Mouse (Mus musculus) neural tube, embryonic 10.5 days (tissue): ENCODE measurements around the gene Rufy1.
A peak's percentile ranks its signal among the peaks of the same experiment; 100 is the strongest.
"Not testable (repeated sequence)": the region's sequence is repeated elsewhere in the genome, so short reads cannot be mapped to it uniquely, and the experiment has no call there.

Experiments used
- DNase-seq: peaks from one replicate; pipeline ENCODE4 v3.0.0-alpha.2; 2017; ENCODE audit warnings: low spot score; ENCODE audit errors: extremely low spot score

Rufy1 gene

DNA sequence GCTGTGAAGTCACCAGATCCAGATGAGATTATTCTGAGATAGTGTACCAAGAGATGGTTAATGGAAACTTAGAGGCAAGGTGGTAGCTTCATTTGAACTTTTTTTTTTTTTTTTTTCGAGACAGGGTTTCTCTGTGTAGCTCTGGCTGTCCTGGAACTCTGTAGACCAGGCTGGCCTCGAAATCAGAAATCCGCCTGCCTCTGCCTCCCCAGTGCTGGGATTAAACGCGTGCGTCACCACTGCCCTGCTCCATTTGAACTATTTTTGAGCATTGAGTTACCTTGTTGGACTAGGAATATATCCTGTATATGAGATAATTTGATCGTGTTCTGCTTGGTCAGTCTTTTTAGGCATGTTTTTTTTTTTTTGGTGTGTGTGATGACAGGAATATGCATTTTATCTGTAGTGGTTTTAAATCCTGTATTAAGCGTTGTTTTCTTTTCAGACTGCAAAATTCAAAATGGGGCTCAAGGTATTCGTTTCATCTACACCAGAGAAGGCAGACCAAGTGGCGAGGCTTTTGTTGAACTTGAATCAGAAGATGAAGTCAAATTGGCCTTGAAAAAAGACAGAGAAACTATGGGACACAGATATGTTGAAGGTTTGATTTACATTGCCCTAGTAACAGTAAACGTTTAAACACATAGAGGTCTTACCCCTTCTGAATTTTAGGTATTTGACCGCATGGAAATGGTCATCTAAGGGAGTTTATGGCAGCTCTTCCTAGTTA lies 51.7 kb downstream of the Rufy1 start:
- DNase-seq = no peak

DNA sequence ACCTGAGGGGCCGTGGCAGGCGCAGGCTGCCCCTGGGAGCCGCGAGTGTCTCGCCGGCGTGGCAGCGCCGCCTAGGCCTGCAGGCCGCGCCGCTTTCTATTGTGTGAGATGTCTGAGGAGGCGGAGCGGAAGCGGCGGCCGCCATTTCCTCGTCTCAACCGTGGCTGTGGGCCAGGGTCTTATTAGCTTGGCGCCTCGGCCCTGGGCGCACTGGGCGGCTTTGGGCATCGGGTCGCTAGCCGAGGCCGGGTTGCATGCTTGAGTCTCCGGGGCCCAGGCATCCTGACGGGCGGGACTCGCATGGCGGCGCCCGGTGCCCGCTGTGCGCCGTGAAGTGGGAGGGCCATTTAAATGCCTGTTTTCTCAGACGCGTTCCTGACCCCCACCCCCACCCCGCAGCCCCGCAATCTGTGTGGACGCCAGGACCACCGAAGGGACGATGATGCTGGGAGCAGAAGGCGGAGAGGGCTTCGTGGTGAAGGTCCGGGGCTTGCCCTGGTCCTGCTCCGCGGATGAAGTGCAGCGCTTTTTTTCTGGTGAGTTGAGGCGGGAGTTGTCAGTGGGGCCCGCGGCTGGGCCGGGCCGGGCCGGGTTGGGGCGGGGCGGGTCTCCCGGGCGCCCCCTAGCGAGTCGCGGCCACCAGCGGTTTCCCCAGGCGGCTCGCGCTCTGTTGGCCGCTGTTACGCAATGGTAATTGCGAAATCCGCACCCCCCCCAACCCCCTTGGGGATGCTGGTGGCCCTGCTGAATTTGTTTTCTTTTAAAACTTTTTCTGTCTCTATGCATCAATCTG lies 52.8 kb downstream of the Rufy1 start:
- peak; percentile 85 for DNase-seq

DNA sequence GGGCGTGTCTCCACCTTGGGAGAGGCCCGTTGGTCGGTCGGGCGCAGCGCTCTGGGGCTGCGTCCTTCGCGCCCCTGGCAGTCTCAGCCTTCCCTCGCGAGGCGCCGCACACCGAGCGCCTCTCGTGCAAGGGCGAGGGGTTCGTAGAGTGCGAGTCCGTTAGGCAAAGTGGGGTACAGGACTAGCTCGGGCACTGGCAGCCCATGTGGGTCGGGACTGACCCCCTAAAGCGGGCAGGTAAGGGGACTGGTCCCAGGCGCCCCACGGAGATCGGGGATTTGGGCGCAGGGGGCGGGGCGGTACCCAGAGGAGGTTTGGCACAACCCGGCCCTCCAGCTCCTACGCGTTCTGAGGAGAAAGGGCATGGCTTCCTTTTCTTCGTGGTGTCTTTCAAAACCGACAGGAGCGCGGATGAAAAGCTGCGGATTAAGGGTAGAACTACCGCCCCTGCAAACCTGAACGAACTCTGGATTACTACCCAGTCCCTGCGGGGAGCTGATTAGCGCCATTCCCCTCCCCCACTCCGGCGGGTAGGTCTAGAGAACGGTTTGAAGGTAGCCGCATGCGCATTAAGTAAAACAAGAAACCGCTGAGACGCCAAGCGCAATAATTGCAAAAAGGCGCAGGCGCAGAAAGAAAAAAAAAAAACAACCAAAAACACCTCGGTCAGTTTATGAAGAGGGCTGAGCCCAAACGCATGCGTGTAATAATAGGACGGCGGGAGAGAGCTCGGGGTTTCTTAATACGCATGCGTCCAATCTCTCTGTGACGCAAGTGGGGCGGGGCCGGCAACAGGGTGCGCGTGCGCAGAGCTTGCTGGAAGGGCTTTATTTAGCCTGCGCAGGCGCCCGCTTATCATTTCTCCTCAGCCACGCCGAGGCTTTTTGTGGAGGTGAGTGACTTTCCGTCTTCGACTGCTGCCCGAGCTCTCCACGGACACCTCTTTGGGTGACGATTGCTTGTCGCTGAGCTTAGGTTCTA lies 53.7 kb downstream of the Rufy1 start, which contains the start of gene Hnrnph1:
Gene Hnrnph1, plus strand, starts transcription at position 80 of the 981 bp plus-strand sequence.
- DNase-seq = peak; percentile 99

DNA sequence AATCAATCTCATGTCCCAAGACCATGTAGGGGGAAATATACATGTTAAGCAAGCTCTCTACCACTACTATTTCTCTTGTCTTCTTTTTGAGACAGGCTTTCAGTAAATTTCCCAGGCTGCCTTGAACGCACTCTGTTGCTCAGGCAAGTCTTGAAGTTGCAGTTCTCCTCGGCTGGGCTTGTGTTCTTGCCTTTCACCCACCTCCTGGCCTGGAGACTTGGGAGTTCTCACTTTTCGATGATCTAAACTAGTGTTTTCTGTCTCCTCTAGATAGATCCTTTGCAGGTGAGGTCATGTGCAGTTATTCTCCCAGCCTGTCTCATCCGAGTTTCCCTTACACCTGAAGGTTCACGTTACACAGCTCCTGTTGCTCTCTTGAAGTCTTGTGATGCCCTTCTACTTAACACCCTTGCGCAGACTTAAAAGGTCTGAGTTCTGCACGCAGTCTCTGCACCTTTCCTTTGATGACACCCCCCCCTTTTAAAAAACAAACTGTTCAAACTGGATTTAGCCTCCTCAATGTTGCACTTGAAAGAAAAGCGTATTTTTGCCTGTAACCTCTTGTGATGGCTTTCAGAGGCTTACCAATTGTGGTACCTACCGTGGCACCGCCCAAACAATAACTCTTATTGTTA lies 54.7 kb downstream of the Rufy1 start:
- peak; percentile 32 for DNase-seq

DNA sequence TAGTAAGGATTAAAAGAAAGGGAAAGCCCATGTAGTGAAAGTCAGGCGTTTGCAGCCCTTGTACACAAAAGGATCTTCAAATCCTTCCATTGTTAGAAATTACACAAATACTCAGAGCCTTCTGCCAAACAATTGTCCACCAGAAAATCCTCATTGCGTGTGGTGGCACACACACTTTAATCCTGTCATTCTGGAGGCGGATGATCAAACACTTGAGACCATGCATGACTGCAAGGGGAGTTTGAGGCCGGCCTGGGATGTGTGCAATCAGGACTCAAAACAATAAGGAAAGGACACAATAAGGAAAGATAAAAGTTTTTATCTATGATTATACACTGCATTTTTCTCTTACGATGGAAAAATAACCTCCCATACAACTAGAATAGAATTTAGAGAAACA lies 55.5 kb downstream of the Rufy1 start:
- DNase-seq = no peak

DNA sequence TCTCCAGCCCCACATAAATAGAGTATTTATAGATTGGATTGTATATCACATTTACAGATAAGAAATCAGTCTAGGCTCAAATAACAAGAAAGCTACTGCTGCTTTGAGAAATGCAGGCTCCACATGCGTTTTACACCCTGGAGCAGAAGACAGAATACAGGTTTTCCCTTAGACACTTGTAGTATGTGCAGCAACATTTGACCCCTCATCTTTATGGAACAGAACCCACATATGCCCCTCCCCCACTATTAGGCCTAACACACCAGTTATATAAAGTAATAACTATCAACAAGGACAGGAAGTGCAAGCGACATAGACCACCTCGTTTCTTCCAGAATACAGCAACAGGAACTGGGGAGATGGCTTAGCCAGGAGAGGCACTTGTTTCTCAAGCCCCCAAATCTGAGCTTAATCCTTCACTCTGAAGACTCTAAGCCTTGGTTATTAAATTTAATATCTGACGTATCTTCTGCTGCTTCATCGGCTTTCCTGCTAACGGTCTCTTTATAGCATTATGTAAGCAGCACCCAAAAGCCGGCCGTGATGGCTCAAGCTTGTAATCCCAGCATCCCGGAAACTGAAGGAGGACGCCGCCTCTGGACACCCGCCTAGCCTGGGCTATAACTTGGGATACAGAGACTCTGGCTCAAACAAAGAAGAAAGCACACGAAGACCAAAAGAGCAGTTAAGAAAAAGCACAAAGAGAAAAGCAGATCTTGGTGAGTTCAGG lies 56.5 kb downstream of the Rufy1 start:
- no peak for DNase-seq

DNA sequence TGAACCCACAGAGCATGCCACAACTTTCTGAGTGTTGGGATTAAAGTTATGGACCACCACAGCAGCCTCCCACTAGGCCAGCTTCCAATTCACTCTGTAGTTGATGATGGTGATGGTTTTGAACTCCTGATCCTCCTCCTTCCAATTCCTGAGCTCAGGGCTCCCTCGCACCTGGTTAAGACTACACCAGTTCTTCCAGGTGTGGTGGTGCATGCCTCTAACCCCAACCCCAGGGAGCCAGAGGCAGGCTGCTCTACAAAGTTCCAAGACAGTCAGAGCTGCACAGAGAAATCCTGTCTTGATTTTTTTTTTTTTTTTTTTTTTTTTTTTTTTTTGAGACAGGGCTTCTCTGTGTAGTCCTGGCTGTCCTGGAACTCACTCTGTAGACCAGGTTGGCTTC lies 57.3 kb downstream of the Rufy1 start:
- no peak for DNase-seq

DNA sequence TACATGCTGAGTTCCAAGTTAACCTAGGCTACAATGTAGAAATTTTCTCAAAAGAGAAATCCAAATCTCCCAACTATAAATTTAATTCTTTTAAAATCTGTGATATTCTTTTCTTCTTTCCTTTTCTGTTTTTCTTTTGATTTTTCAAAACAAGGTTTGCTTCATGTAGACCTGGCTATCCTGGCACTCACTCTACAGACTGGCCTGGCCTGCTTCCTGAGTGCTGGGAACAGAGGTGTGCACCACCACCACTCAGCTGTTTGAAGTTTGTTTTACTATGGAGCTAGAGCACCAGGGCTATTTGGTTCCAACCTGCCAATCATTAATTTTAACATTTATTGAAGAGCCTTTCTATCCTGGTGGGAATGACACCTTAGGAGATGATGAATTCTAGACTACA lies 57.8 kb downstream of the Rufy1 start:
- no peak for DNase-seq

DNA sequence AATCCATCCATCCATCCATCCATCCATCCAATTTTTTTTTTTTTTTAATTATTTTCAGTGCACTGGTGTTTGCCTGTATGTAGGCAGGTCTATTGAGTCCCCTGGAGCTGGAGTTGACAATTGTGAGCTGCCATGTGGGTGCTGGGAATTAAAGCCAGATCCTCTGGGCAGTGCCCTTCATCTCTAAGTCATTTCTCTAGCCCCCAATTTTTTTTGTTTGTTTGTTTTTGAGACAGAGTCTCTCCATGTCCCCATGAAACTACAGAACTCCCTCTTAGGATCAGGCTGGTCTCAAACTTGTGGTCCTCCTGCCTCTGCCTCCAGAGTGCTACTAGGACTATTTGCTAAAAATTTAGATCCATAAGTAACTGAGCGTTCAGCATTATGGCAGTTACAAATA lies 59.0 kb downstream of the Rufy1 start:
- no peak for DNase-seq

DNA sequence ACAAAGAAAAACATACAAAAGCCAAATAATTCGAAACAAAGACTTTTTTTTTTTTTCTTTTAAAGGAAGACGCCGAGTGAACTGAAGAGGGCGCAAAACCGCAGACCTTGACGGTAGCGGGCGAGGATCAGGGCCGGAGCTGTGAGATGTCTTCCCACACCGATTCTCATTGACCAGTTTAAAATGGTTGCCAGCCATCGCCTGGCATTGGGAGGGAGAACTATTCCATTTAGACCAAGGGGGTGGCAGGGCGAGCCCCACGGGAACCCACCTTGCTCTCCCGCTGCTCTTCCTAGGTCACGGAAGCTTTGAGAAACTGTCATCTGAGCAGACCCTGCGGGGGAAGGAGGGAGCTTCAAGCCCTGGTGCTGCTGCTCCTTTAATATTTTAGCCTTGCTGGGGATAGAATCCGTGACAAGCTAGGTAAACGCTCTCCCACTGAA lies 59.5 kb downstream of the Rufy1 start:
- DNase-seq = peak; percentile 72

DNA sequence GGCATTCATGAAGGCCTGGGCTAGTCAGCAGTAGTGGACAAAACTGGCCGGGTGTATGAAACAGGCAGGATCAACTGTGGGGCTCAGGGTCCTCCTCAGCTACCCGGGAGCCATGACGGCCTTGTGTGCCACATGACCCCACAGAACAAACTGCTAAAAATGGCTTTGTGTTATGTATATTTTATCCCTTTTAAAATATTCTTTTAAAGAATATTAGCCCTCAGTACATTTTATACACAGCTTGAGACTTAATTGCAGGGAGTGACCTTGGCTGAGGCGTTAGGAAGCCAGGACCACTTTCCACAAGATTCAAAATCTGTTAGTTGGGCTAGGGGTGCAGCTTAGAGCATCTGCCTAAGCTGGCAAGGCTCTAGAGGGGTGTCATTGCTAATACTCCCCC lies 60.0 kb downstream of the Rufy1 start:
- DNase-seq = no peak

DNA sequence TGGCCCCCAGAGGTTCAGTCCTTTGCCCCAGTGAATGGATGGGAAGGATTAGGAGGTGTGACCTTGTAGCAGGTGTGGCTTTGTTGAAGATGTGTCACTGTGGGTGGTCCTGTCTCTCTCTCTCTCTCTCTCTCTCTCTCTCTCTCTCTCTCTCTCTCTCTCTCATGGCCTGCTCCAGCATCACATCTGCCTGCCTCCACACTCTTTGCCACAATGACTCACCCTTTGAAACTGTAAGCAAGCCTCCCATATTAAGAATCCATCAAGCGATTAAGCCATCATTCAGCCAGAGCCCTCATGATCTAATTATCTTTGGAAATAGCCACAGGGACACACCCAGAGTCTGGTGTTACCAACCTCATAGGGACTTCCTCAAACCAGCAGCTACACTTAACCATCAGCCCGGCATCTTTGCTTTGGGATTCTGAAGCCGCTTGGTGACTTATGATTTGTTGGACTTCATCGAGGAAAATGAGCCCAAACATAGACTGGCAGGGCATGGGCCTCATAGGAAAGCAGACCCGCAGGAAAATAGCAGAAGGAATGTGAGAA lies 61.5 kb downstream of the Rufy1 start:
- no peak for DNase-seq

DNA sequence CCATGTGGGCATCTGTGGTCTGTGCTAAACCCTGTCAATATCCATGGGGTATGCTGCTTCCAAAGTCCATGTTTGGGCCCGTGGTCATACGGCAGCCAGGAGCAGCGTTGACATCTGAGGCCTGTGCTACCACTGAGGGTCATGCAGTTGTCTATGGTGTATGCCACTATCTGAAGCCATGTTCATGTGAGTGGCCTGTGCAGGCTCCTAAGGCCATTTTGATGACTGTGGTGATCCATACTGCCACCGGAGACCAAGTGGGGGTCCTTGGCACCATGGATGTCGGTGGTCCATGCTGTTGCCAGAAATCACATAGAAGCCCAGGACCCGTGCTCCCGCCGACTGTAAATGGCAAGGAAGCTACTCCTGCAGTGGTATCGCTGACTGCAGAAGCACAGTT lies 63.4 kb downstream of the Rufy1 start:
- no peak for DNase-seq

DNA sequence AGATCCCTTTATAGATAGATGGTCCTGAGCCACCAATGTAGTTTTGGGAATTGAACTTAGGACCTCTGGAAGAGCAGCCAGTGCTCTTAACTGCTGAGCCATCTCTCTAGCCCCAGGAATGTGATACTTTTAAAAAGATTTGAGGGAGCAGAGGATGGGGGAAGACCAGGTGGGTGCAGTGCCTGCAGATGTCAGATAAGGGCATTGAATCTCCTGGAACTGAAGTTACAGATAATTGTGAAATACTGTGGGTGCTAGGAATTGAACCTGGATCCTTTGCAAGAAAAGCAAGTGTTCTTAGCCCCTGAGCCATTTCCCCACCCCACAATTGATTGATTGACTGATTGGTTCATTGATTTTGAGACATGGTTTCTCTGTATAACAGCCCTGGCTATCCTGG lies 65.6 kb downstream of the Rufy1 start:
- DNase-seq = no peak

DNA sequence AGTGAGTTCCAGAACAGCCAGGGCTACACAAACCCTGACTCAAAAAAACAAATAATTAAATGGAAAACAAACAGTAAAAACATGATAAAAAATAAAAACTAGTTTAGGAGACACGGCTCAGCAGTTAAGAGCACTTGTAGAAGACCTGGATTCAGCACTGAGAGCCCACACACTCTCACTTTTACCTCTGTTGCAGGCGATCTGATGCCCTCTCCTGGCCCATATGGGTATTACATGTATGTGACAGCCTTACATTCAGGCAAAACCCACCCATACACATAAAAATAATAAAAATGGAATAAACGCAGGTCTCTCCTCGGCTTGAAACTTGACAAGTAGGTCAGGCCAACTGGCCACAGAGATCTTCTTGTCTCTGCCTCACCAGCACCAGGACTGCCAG lies 66.4 kb downstream of the Rufy1 start:
- peak; percentile 67 for DNase-seq

DNA sequence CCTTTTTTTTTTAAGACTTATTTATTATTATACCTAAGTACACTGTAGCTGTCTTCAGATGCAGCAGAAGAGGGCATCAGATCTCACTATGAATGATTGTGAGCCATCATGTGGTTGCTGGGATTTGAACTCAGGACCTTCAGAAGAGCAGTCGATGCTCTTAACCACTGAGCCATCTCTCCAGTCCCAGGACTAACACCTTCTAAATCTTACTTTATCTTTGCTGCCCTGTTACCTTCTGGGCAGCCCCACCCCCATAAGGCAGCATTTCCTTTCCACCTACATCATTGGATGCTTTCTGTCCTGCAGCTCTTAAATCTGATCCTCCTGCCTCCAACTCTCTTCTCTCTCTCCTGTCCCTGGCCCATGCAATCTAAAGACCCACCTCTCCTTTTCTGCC lies 69.6 kb downstream of the Rufy1 start:
- DNase-seq = not testable (repeated sequence)

DNA sequence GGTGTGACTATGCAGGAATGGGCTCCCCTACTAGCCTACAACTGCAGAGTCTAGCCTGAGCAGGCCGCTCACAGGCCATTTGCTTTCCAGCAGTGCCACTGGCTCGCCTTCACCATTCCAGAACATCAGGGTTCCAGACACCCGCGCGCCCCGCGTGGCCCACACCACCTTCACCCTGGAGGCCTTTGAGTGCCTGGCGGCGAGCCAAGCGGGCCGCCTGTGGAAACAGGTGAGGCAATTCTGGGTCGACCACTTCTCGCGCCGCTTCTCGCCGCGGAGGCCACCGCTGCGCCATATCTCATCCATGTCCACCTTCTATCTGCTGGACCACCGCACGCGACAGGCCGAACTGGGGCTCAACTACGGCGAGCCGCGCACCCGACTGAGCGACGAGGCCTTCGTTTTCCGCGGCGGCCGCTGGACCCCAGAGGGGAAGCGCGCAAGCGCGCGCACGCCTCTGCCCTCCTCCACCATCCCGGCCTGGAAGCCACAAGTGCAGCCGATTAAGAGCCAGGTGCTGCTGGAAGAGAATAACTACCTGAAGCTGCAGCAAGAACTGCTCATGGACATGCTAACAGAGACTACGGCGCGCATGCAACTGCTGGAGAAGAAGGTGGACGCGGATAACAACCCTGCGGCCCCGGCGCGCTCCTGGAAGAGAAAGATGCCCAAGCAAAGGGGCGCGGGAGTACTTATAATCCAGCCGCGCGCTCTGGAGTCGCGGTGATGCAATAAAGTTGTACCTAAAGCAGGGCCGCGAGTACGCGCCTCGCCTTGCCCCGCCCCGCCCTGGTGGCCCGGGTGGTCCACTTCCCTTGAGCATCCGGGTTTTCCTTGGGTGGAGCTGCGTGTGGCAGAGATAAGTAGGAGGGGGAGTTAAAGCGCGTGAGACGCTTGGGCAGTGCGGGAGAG lies 71.7 kb downstream of the Rufy1 start:
- DNase-seq = peak; percentile 73

DNA sequence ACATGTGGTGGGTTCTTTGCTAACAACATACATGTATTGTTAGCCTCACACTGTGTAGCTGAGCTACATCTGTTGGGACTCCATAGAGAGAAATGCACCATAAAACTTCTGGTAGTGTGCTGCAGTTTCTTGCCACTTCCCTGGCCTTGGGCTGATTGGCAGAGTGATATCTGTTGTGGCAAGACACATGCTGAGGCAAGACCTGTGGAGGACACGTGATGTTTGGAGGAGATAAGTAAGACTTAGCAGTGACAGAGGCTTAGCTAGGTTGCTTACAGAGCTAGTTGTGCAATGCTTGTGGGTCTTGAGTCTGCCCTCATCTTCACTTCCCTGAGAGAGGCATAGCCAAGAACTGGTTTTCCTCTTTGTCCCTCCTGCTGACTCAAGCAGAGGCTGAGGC lies 75.5 kb downstream of the Rufy1 start:
- no peak for DNase-seq

DNA sequence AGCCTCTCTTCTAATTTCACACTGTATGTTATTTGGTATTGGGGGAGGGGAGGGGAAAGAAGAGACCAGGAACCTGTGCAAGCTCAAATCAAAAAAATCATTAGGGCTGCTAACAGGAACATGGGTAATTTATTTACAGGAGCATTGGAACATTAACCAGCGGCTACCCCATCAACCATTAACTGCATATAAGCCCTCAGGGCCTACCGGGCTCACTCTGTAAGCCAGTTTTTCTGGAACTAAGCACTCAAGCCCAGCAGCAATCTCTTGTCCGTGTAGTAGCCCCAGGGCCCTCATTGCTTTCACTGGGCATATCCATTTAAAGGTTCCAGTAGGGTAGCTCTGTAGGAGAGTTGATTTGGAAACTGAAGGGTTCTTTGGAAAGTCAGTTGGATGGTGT lies 76.1 kb downstream of the Rufy1 start:
- DNase-seq = no peak
